Mouse (Mus musculus) central nervous system, embryonic 18 days (tissue): ENCODE results near the gene Gm10670. TPM values are rescaled to one million over a fixed set of nuclear protein-coding genes. Genes with fewer than 3 reads are reported as not detected.

ENCODE experiments used
- polyA plus RNA-seq: library from polyadenylated mRNA; depleted of rRNA; stranded (reverse); fragments of >200 nt; gene quantifications from 2 replicates; pipeline ENCODE4 v1.2.3, GENCODE M21; 2012; rRNA removed

Gm10670 gene
- polyA plus RNA-seq = not detected in 2 replicates

DNA sequence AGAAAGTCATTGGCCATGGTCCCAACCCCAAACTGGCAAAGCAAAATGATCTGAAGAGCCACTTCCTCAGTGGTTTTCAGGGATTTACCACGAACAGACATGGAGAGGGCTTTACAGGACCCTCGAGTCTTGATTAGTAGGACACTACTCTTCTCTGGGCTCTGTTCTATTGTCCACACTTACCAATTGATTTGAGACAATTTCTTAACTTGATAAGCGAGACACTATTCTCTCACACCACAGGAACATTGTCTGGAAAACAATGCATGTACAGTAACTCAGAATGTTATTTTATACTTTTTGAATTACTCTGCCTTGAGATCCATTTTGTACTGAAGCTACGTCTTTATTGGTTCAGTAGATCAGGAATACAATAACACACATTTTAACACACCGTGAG, at the start of gene Gm10670:
Gm10670 (minus strand) TSS at position 101 of the 400 bp plus-strand sequence.

GRCm38 (mm10) chr7:20510434-20510833, 35.7 kb upstream of the Gm10670 start, which contains the start of gene Vmn1r103:
Gene Vmn1r103 (minus strand): TSS chr7:20510534.

DNA sequence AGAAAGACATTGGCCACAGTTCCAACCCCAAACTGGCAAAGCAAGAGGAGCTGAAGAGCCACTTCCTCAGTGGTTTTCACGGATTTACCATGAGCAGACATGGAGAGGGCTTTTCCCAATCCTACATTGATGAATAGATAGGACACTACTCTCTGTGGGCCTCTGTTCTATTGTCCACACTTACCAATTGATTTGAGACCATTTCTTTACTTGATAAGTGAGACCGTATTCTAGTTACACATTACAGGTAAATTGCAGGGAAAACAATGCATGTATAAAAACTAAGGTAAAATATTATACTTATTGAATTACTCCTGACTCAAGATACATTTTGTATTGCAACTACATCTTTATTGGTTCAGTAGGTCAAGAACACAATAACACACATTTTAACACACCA, 32.2 kb downstream of the Gm10670 start, which contains the start of gene Vmn1r101:
Vmn1r101 (minus strand) TSS at position 101 of the 400 bp plus-strand sequence.

Other genes starting within 250 kb of the Gm10670 start
- gene Gm4498, start 241.1 kb downstream of the Gm10670 start, polyA plus RNA-seq = not detected in 2 replicates
- gene Gm5890, start 212.1 kb downstream of the Gm10670 start, polyA plus RNA-seq = not detected in 2 replicates
- gene Gm4133, start 140.9 kb downstream of the Gm10670 start, polyA plus RNA-seq = not detected in 2 replicates
- not detected in 2 replicates for gene Gm5728, start 99.5 kb downstream of the Gm10670 start, polyA plus RNA-seq
- not detected in 2 replicates for gene Vmn1r100, start 57.0 kb downstream of the Gm10670 start, polyA plus RNA-seq
- not detected in 2 replicates for gene Vmn1r101, start 32.3 kb downstream of the Gm10670 start, polyA plus RNA-seq
- gene Vmn1r103, start 35.6 kb upstream of the Gm10670 start, polyA plus RNA-seq = not detected in 2 replicates
- not detected in 2 replicates for gene Vmn1r104, start 58.9 kb upstream of the Gm10670 start, polyA plus RNA-seq
- gene Gm5726, start 70.8 kb upstream of the Gm10670 start, polyA plus RNA-seq = not detected in 2 replicates
- gene Gm4141, start 101.3 kb upstream of the Gm10670 start, polyA plus RNA-seq = not detected in 2 replicates
- gene Gm4513, start 124.1 kb upstream of the Gm10670 start, polyA plus RNA-seq = not detected in 2 replicates
- not detected in 2 replicates for gene Vmn1r107, start 194.0 kb upstream of the Gm10670 start, polyA plus RNA-seq
- not detected in 2 replicates for gene Vmn1r111, start 228.3 kb upstream of the Gm10670 start, polyA plus RNA-seq